Mouse (Mus musculus): ENCODE measurements at regions not wholly inside any gene's neighbourhood (a gene's known extent, or its start where the extent isn't known, plus 50 kb on each side); places are given as distances from the start of the nearest gene placed in this dataset.

DNA sequence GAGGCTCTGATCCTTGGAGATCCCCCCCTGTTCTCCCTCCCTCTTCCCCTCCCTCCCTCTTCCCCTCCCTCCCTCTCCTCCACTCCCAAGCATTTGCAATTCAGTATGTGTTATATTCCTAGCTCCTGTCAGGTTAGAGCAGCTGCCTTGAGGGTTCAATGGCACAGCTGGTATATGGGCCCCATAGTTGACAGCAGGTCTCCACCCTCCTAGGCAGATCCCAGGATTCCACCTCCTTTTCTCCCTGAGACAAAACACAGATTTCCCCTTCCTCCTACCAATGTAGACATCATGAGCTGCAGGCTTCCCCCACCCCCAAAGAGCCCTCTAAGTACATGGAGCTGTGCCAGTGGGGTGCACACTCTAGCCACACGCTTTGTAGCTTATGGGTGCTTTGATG, 137.8 kb downstream of the Unc5cl start:
- no peak for DNase-seq (ENCODE audit: low read depth)

DNA sequence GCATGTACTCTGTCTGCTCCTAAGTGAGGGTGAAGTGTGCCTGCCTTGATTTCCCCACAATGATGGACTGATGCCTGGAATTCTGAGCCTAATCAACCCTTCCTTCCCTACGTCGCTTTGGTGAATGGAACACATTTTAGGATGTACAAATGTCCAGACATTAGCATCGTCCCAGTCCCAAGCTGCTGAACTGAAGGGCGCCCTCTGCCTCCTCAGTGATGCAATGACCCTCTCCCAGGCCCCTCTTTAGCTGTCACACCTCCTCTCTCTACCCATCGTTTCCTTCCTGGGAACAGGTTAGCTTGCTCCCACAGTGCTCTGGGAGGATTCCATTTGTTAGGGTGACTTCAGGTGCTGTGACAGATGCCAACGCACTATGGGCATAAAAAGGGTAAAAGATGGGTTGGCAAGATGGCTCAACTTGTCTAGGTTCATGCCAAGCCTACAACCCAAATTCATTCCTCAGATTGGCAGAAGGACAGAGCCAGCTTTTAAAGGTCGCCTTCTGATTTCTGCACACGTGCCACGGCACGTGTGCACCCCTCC, 140.8 kb downstream of the Unc5cl start:
- DNase-seq (ENCODE audit: low read depth), result no peak

DNA sequence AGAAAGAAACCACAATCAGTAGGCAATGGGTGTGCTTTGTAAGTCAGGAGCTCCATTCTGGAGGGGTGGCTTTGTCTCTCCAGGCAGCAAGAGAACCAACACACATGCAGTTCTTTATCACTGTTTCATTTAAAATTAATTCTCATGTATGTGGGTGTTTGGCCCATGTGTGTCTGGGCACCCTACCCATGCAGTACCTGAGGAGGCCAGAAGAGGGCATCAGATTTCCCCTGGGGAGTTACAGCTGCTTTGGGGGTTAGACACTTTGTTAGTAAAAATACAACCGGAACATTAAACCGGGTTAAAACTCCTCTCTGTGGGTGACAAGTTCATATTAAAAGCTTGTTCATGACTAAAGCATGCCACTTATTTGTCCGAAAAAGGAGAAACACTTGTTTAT, 141.7 kb downstream of the Unc5cl start:
- DNase-seq (ENCODE audit: low read depth), result peak; percentile 17

DNA sequence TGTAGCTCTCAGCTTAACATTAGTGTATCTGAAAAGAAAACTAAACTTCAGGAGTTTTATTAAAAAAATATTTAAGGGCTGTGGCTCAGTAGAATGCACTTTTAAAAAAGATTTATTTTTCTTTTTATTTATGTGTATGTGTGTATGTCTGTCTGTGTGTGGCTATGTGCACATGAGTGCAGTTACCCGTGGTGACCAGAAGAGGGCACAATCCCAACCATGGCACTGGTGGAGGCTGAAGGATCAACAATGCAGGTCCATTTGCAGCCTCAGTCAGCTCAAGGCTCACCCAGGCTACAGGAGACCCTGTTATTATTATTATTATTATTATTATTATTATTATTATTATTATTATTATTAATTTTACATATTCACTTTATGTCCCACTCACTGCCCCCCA, 142.6 kb downstream of the Unc5cl start:
- no peak for DNase-seq (ENCODE audit: low read depth)

DNA sequence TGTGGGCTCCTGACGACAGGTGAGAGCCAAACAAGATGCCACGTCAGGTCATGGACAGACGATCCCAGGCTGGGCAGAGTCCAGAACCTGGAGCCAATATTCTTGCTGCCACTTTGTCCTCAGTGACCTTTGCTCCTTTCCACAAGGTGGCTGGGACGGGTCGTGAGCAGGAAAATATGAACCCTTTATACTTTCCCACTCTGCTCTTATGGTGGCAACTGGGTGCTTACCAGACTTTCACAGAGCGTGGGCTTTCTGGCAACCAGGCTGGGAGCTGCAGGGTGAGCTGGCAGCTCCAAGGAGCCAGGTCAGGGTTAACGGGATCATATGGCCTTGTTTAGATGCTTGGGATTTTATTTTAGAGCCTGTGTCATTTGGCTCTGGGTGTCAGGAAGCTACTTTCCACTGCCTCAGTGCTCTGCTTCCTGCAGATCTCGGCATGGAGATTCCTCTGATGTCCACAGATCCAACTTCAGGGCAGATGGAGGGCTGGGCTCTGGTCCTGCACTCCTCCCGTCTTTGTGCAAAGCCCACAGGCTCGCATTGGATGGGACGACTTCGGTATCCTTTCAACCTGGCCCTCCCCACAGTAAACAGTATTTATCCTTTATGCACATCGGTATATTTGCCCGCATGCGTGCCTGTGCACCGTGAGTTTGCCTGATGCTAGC, 143.9 kb downstream of the Unc5cl start:
- no peak for DNase-seq (ENCODE audit: low read depth)

DNA sequence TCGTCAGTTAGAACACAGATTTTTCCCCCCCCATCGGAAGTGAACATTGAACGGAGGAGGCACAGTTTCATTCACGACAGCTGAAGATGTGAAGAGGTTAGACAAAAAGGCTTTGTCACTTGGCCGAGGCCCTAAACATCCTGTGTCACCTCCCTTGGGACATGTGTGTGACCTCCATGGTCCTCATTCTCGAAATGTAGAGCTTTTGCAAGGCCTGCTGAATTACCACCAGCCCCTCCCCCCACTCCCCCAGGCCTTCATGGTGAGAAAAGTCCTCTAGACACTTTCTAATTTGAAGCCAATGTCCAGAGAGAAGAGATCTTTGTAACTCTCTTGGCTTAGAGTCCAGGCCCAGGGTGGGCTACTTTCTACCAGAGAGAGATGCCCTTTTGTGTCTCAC, 145.5 kb downstream of the Unc5cl start:
- DNase-seq (ENCODE audit: low read depth), result no peak

DNA sequence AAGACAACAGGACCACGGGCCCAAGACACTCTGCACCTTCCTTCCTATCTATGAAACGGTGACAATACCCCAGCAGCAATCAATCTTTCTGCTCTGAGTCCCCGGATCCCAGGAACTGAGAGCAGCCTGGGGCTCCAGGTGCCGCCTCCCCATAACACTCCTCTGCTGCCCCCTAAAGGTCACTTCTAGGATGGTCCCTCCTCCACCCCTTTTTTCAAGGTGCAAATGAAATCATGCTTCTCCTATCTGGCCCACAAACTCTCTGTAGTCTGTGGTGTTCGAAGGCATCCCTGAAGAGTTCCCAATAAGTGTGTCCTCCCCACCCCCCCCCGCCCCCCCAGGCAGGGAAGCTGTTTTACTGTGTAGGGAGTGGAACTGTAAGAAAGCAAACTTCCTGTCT, 147.9 kb downstream of the Unc5cl start:
- peak; percentile 47 for DNase-seq (ENCODE audit: low read depth)

DNA sequence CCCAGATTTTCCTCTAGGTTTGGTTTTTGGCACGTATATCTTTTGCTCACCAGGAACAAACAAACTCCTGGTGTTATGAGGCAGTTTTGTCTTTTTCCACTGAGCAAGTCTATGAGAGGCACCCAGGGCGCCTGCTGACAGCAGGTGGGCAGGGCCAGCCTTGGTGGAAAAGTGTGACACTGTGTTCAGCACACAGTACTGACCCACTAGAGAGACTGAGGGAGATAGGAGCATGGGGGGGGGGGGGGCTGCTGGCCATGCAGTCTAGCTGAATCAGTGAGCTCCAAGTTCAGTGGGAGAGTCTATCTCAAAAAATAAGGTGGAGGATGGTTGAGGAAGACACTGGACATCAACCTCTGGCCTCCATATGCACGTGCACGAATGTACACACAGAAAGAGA, 152.1 kb downstream of the Unc5cl start:
- no peak for DNase-seq (ENCODE audit: low read depth)

DNA sequence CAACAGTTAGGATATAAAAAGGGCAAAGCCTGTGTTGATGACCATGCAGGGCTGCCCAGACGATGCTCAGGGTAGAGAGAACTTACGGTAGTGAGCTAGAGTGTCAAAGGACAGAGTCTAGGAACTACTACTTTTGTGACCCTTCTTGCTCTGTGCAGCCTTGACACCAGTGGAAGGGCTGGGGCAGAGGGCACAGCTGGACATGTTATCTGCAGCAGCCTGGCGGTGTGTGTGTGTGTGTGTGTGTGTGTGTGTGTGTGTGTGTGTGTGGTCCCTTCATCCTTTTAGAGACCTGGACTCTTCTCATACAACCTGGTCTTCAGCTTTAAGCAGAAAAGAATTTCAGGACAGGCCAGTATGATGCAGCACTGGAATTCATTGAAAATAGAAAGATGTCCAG, 153.6 kb downstream of the Unc5cl start:
- no peak for DNase-seq (ENCODE audit: low read depth)

DNA sequence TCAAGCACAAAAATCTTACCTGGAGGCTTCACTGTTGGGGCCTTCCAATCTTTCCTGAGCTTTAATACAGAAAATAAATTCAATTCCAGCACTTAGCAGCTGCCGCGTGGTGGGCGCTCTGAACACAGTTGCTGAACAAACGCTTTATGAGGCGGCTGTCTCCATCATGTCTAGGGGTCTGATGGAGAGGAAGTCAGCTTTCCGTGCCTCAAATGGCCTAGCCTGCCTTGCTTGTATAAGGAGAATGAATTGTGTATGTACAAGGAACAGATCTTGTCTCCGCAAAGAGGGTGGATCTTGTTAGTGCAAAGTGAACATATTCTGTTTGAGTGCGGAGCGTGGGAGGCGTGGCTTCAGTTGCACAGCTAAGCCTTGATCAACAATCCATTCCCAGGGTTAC, 155.4 kb downstream of the Unc5cl start:
- DNase-seq (ENCODE audit: low read depth), result no peak

DNA sequence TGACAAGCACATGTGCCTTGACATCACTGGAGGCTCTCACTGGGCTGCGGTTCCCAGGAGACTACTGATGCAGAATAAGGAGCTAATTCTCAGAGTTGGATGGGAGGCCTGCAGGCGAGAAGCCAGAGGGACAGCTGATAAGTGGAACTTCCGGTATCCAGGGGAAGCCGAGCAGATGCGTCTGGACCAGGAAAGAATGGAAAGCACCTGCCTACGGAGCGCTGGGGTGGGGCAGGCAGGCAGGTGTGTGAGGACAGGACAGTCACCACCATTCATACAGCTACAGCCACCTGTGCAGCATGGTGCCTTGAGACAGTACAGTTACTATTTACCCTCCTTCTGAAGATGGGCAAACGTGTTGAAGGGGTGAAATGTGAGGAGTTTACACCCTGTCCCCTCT, 156.1 kb downstream of the Unc5cl start:
- DNase-seq (ENCODE audit: low read depth), result no peak

DNA sequence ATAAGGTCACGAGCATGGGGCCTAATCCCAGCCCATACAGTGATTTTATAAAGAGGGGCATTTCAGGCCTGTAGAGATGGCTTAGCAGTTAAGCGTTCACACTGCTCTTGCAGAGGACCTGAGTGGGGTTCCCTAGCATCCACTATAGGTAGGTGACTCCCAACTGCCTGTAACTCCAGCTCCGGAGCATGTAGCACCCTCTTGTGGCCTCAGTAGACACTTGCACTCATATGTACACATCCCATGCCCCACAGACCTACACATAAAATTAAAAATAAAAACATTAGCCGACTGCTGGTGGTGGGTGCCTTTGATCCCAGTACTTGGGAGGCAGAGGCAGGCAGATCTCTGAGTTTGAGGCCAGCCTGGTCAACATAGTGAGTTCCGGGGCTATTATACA, 158.8 kb downstream of the Unc5cl start:
- DNase-seq (ENCODE audit: low read depth), result peak; percentile 17

DNA sequence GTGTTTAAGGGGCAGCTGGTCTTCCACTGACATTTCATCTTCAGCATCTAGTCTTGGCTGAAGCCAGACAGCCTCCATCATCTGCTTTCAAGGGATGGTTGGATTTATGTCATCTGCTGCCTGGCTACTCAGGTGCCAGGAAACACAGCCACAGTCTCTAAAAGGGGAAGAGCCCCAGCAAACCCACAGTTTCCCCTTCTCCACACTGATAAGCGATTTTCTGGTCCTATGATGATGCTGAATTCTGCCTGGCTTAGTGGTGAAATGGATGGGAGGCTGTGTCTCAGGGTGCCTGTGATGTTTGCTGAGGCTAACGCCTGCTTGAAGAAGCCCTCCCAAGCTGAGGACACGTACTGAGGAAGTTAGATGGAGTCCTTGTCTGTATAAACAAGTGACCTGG, 160.5 kb downstream of the Unc5cl start:
- peak; percentile 7 for DNase-seq (ENCODE audit: low read depth)

DNA sequence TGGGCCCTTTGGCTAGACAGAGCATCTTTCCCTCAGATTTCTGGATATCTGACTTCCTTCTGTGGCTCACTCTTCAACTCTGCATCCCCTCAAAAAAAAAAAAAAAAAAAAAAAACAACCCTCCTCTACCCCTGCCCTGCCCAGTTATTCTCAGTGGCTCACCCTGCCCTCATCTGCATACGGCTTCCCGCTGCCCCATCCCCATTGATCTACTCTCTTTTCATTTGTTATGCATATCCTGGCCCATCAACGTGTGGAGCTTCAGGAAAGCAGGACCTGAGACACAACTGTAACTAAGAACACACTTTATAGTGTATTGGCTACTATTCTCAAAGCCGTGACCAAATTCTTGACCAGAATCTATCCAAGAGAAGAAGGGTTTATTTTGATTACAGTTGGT, 161.5 kb downstream of the Unc5cl start:
- DNase-seq (ENCODE audit: low read depth), result no peak

DNA sequence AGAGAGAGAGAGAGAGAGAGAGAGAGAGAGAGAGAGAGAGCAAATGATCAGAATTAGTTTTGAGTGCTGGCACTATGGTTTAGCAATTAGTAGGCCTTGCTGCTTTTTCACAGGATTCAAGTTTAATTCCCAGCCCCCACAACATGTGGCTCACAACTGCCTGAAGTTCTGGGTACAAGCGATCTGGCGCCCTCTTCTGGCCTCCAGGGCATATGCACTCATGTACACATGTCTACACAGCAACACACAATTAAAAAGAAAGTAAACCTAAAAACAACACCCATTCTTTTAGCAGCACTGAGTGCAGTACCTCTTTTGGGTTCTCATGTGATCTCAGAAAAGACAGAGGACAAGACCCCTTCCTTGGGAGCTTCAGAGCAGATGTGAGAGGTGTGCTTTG, 166.2 kb downstream of the Unc5cl start:
- DNase-seq (ENCODE audit: low read depth), result peak; percentile 6

DNA sequence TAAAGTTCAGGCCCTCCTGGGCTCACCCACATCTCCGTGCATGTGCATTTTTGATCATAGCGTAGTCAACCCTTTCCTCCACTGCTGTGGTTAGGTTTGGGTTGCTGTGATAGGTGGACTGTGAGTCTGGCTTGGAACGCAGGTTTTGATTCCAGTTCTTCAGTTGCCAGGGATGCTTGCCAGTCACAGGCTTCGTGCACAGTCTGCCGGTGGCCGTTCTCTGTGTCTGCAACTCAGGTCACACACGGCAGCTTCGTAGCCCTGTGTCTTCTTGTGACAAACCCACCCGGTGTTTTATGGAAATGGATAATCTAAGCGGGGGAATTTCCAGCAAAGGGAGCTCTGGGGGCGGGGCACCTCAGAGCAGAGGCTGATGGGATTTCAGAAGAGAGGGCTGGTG, 167.0 kb downstream of the Unc5cl start:
- no peak for DNase-seq (ENCODE audit: low read depth)

DNA sequence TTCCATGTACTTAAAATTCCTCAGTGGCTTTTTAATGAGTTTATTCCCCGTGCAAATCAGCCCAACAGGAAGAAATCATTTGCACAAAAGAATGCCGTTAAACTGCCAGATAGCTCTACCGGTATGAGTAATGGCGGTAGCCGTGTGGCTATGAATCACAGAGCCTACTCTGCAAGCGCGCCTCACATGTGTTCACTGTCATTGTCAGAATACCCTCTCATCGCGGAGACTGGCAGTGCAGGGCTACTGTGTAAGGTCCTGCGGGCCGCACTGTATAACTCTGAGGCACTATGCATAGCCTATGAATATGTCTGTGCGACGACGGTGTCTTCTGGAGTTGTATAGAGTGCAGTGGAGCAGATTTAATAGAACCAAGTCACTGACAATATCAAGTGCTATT, 170.2 kb downstream of the Unc5cl start:
- no peak for DNase-seq (ENCODE audit: low read depth)

DNA sequence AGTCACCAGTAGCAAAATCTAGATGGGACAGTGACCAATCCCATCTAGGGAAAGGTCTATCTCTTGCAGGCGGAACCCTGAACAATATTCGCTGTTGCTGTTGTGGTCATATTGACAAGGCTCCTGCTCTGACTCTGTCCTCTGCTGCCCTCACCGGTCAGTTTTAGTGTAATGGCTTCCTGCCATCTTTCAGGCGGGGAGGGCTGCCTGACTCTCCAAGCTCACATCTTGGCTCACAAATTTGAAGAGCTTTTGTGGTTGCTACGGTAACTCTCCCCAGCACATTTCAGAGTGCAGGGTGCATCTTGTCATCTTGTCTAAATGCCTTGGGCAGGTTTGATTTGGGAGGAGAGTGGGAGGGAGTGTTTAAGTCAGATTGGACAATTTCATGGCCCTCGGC, 171.3 kb downstream of the Unc5cl start:
- DNase-seq (ENCODE audit: low read depth), result no peak

DNA sequence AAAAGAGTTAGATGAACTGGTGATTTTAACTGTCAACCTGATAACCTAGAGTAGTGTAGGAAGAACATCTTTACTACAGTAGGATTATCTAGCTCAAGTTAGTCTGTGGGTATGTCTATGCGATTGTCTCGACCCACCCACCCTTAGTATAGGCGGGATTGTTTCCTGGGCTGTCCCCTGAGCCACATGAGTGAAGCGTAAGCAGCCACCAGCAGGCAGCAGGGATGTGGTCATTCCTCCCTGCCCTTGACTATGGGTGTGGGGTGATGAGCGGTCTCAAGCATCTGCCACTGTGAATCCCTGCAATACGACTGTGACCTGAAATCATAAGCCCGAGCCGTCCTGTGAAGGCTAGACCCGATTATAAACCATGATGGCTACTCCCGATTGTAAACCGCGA, 184.9 kb downstream of the Unc5cl start:
- no peak for DNase-seq (ENCODE audit: low read depth)

DNA sequence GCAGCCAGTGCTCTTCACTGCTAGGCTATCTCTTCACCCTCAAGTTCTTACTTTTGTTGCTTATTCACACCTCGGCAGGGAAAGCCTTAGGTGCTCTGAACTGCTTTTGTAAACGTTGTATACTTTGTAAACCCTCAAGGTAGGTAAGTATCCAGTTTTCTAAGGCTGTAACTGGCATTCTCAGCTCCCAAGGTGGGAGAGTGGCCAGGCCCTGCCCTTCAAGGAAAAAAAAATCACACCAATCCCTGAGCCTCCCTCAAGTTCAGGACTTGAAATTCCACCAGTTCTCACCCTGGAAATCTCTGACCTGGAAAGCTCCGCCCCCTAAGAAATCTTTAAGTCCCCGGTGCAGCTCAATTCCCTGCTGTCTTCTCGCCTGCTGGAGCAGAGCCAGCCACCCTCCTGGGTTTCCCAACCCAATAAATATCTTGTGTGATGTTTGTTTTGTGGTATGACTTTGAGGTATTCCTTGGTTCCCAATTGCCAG, 188.9 kb downstream of the Unc5cl start:
- no peak for DNase-seq (ENCODE audit: low read depth)

DNA sequence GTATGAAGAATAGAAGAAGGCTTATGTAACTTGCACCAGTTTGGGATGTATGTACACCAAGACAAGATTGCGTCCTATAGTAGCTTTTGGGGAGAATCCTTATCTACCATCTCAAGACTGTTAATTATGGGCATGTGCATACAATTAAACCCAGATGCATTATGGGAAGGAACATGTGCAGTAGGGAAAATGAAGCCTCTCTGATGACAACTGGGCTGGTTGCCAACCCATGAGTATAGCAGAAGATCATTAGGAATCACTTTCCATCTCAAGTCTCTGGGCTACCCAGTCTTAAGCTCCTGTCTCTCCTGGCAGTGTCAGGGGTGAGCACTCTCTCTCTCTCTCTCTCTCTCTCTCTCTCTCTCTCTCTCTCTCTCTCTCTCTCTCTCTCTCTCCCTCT, 190.4 kb downstream of the Unc5cl start:
- no peak for DNase-seq (ENCODE audit: low read depth)

DNA sequence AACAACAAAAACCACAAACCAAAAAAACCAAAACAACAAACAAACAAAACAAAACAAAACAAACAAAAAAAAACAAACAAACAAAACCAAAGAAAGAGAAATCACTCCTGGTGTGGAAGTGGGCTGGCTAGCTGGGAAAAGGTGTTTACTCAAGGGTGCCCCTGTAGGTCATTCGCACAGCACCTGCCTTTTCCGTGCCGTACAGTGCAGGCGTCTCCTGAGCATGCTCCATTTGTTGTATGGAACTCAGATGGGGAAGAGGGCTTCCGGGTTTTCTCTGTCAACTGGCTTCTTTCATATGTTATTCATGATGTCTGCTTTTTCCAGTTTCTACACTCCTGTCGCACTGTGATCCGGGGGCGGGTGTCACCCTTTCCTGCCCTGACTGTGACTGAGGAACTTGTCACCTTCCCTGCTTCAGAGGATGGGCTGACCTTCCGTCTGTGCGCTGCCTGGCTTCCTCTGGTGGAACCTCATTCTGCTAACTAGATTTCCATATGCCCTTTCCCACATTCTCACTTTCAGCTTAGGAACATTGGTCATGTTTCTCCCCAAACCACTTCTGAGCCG, 192.0 kb downstream of the Unc5cl start:
- DNase-seq (ENCODE audit: low read depth), result no peak

DNA sequence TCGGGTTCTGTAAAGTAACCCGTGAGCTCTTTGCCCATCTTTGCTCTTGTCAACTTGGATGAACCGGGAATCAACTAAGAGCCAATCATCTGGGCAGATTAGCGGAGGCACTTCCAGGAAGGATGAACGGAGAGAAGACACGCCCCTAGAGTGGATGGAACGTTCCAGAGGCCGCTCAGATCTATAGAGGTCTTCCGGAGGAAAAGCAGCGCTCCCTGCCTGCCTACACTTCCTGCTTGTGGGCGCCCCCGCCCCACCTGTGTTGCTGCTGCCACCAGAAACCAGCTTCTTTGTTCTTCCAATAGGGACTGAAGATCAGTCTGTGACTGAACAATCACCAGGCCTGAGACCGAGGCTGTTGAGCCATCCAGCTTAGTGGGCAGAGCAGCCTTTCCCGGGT, 192.7 kb downstream of the Unc5cl start:
- no peak for DNase-seq (ENCODE audit: low read depth)

DNA sequence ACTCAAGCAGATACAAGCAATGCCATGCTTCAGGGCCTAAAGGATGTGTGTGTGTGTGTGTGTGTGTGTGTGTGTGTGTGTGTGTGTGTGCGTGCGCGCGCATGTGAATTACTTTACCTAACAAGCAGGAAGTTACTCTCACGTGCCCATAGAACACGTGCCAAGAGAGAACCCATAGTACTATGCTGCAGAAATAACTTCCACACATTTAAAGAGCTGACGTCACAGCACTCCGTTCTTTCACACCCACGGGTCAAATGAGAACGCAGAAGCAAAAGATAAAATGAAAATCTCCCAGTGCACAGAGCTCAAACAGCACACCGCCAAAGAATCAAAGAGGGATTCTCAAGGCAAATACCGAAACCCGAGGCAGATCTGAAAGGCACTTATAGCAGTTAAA, 195.9 kb downstream of the Unc5cl start:
- no peak for DNase-seq (ENCODE audit: low read depth)

Measured in 416B (cell line).